Mouse (Mus musculus) spleen, adult 2 months (tissue): ENCODE measurements around the gene Il1r1. TPM values are rescaled to one million over a fixed set of nuclear protein-coding genes. Genes with fewer than 3 reads are reported as not detected.

Source experiments
- DNase-seq, 2 experiments: peaks; one replicate each; pipeline versions ENCODE4 v3.0.0 to v3.0.0-alpha.2; 2012 to 2021; ENCODE audit warnings: low spot score in 2 of 2, low read depth in 1 of 2
- H3K27ac ChIP-seq: fragments of 200-500 bp; 2 replicates; pipeline ENCODE4 v1.5.1; 2012; ENCODE audit warnings: low read length, inconsistent platforms; ENCODE audit not compliant: insufficient read depth
- H3K27me3 ChIP-seq: fragments of 200-500 bp; 2 replicates; pipeline ENCODE4 v1.6.1; 2012; ENCODE audit warnings: mild to moderate bottlenecking, moderate library complexity, low read length, inconsistent platforms; ENCODE audit not compliant: control insufficient read depth, insufficient read depth
- H3K36me3 ChIP-seq: fragments of 200-500 bp; 2 replicates; pipeline ENCODE4 v1.6.1; 2012; ENCODE audit warnings: mild to moderate bottlenecking, low read length, inconsistent platforms; ENCODE audit not compliant: control insufficient read depth, insufficient read depth
- H3K4me1 ChIP-seq: fragments of 200-500 bp; 2 replicates; pipeline ENCODE4 v1.6.1; 2011; ENCODE audit warnings: inconsistent platforms; ENCODE audit not compliant: control insufficient read depth, insufficient read depth, insufficient read length
- H3K4me3 ChIP-seq: fragments of 200-500 bp; 2 replicates; pipeline ENCODE4 v1.5.1; 2011; ENCODE audit warnings: mild to moderate bottlenecking, inconsistent platforms; ENCODE audit not compliant: insufficient read depth, insufficient read length; ENCODE audit errors: extremely low read depth
- CTCF ChIP-seq: fragments of 200-500 bp; IDR thresholded peaks from 2 replicates; pipeline ENCODE4 v1.5.1; 2011; ENCODE audit warnings: mild to moderate bottlenecking, inconsistent platforms; ENCODE audit not compliant: insufficient read depth, insufficient read length, insufficient replicate concordance; ENCODE audit errors: extremely low read depth
- POLR2A ChIP-seq: fragments of 200-500 bp; IDR thresholded peaks from 2 replicates; pipeline ENCODE4 v1.6.1; 2011; ENCODE audit warnings: low read depth, low read length, inconsistent platforms
- WGBS: fragments of 180-500 bp; shearing (Covaris S2); methylation state at CpG from one replicate; pipeline ENCODE4 v1.1.7; 2018; 5-methylcytosine and 5-hydroxymethylcytosine counted together
- polyA plus RNA-seq: library from polyadenylated mRNA; depleted of rRNA; stranded (reverse); fragments of >200 nt; gene quantifications from 2 replicates; pipeline ENCODE4 v1.2.3, GENCODE M21; 2012

Il1r1 gene
- polyA plus RNA-seq, 1 experiment: 3.9 TPM

DNA sequence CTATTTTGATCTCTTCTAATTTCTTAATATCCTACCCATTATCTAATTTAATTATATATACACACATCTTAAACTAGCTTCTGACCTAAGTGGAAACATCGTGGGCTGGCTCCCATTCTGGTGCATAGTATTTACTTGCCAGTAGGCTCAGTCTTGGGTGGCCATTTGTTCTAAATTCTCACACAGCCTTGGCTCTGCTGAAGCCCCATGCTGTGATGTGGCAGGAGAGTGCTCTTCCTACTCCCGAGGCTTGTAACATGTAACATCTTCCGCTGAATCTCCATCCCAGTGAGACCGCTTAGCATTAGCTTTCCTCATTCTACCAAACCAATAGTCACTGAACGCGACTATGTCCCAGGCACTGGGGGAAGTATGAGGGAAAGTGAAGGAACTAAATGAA lies 43.0 kb downstream of the Il1r1 start:
- peaks cover 5% of the 10 kb centered on the region; the same call in 1 of the 2 replicates for H3K27me3 ChIP-seq
- no peaks in the 10 kb centered on the region for H3K36me3 ChIP-seq
- no peak overlapping the region for H3K27ac ChIP-seq
- DNase-seq: no peak
- H3K4me1 ChIP-seq: peaks cover 8% of the 10 kb centered on the region; the same call in 1 of the 2 replicates
- no peak for TF ChIP-seq POLR2A
- TF ChIP-seq CTCF: no peak
- 76% methylated on average over 6 of the region's 6 CpGs for WGBS
- H3K4me3 ChIP-seq: no peak overlapping the region

- no peak overlapping the region for H3K4me3 ChIP-seq
- peaks cover 5% of the 10 kb centered on the region; the same call in 1 of the 2 replicates for H3K27me3 ChIP-seq
- no peak for DNase-seq
- TF ChIP-seq POLR2A (no peak), CTCF (no peak)
- no peaks in the 10 kb centered on the region for H3K36me3 ChIP-seq
- H3K4me1 ChIP-seq: peaks cover 6% of the 10 kb centered on the region; the same call in 1 of the 2 replicates
- WGBS: 37% methylated on average over 6 of the region's 6 CpGs
- H3K27ac ChIP-seq: no peak overlapping the region
Observed at GRCm38 (mm10) chr1:40268536-40268935, 43.7 kb downstream of the Il1r1 start.

GRCm38 (mm10) chr1:40270415-40270814 lies 45.5 kb downstream of the Il1r1 start:
- H3K27me3 ChIP-seq: peaks cover 5% of the 10 kb centered on the region; the same call in 1 of the 2 replicates
- no peak overlapping the region for H3K27ac ChIP-seq
- 84% methylated on average over 12 of the region's 12 CpGs for WGBS
- no peak for TF ChIP-seq CTCF
- no peak for TF ChIP-seq POLR2A
- no peak for DNase-seq
- no peaks in the 10 kb centered on the region for H3K36me3 ChIP-seq
- H3K4me3 ChIP-seq: no peak overlapping the region
- peaks cover 6% of the 10 kb centered on the region; the same call in 1 of the 2 replicates for H3K4me1 ChIP-seq

GRCm38 (mm10) chr1:40271052-40271451 lies 46.2 kb downstream of the Il1r1 start:
- DNase-seq: no peak
- no peak for TF ChIP-seq POLR2A
- no peak for TF ChIP-seq CTCF
- H3K27ac ChIP-seq: no peak overlapping the region
- 6% methylated on average over 4 of the region's 4 CpGs for whole genome bisulfite sequencing
- peaks cover 5% of the 10 kb centered on the region; the same call in 1 of the 2 replicates for H3K27me3 ChIP-seq
- peaks cover 5% of the 10 kb centered on the region; the same call in 1 of the 2 replicates for H3K4me1 ChIP-seq
- H3K4me3 ChIP-seq: no peak overlapping the region
- H3K36me3 ChIP-seq: no peaks in the 10 kb centered on the region

- TF ChIP-seq CTCF (no peak), POLR2A (no peak)
- 61% methylated on average over 10 of the region's 10 CpGs for WGBS
- DNase-seq: no peak
- Histone ChIP-seq H3K4me1 (0 out of 2 replicates have a peak, but pooled peaks cover under 1% of the 10 kb centered on the region), H3K27ac (no peak overlapping the region), H3K36me3 (no peaks in the 10 kb centered on the region), H3K4me3 (no peak overlapping the region), H3K27me3 (no peaks in the 10 kb centered on the region)
Observed at GRCm38 (mm10) chr1:40271486-40272055, 46.7 kb downstream of the Il1r1 start.

DNA sequence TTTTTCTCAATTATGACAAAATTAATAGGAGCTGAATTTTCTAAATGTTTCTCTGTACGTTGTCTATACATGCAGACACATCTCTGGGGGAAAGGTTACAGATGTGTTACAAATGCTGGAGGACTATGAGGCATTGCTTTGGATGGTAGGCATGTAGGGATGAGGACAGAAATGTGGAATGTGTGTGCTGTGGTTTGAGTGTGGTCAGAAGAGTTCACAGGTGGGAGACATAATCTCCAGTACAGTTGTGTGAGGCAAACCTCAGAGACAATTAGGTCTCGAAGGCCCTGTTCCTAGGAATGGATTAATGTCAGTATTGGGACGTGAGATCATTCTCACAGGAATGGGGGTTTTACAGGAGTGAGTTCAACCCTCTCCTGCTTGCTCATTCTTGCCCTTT lies 47.3 kb downstream of the Il1r1 start:
- TF ChIP-seq CTCF: no peak
- TF ChIP-seq POLR2A: no peak
- no peaks in the 10 kb centered on the region for H3K27me3 ChIP-seq
- no peak overlapping the region for H3K27ac ChIP-seq
- H3K4me3 ChIP-seq: no peak overlapping the region
- no peak for DNase-seq
- WGBS: 79% methylated on average over 3 of the region's 3 CpGs
- H3K36me3 ChIP-seq: no peaks in the 10 kb centered on the region
- no peaks in the 10 kb centered on the region for H3K4me1 ChIP-seq

DNA sequence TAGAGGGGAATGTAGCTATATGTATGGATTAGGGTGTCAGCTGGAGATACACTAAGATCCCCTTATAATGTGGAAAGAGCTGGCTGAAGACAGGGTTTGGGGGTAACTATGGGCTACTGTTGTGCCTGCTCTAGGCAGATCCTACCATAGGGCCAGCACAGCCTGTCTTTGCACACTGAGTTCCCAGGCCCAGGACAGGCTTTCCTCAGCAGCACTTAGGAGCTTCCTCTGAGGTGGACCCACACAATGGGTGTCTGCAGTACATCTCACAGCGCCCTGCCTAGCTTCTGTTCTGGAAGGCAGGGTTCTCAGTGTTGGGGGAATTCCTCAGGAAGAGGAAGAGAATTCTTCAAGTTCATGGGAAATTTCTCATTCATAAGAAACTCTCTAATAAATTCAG lies 48.6 kb downstream of the Il1r1 start:
- Histone ChIP-seq H3K27ac (no peak overlapping the region), H3K4me3 (no peak overlapping the region), H3K36me3 (no peaks in the 10 kb centered on the region), H3K27me3 (no peaks in the 10 kb centered on the region), H3K4me1 (no peaks in the 10 kb centered on the region)
- TF ChIP-seq POLR2A (no peak), CTCF (no peak)
- 83% methylated on average over 1 of the region's 1 CpGs for WGBS
- no peak for DNase-seq
